Mouse (Mus musculus): ENCODE measurements around the gene Gm42674. TPM values are rescaled to one million over a fixed set of nuclear protein-coding genes. Genes with fewer than 3 reads are reported as not detected.

Gene Gm42674
- total and polyA plus RNA-seq, 3 experiments: not detected

DNA sequence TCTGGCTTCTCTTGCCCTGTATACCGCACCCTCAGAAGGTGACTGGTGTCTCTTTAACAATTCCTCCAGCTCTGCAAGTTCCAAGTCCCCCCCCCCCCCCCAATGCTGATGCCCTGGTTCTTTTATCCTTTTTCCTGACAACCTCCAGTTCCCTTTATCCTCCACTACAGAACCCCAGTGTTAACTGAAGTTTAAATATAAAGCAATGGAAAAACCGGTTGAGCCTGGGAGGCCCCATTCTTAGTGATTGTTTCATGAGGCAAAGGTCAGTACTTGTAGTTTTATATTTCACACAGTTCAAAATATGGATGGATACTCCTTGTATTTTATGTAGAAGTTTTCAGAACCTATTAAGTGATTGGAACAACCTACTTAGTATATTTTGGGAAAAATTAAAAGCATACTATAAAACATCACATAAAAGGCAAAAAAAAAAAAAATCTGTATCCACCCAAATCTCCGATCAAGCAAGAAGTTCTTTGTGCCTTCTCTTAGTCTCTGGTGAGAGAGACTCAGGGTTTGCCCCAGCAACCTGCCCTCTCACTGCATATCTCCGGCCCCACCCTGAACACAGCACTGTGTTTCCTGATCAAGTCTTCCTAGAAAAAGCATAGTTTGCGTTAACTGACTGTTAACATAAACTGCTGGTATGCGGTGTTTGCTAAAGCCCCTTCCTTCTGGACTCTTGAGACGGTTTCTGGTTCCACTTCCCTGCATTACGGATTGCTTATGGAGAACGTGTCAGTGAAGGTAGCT, 24.7 kb downstream of the Gm42674 start:
- no peak overlapping the region for H3K27ac ChIP-seq (ENCODE audit: insufficient read depth, low read depth)
- H3K4me2 ChIP-seq (ENCODE audit: insufficient read depth, low read depth, poor library complexity, severe bottlenecking): no peak overlapping the region
- no peak overlapping the region for H3K9ac ChIP-seq (ENCODE audit: insufficient read depth, low read depth)
- TF ChIP-seq KAT2A (IDR thresholded peaks at IDR 0.05; ENCODE audit: insufficient replicate concordance, low read length) (no peak), ZNF384 (IDR thresholded peaks at IDR 0.05; ENCODE audit: low read depth, low read length) (no peak), CHD2 (IDR thresholded peaks at IDR 0.05; ENCODE audit: low read length) (no peak), EP300 (IDR thresholded peaks at IDR 0.05; ENCODE audit: low read length) (no peak), SMC3 (IDR thresholded peaks at IDR 0.05; ENCODE audit: low read depth, low read length) (no peak), TBP (conservative IDR thresholded peaks at IDR 0.05; ENCODE audit: low read depth, low read length) (no peak), USF1 (IDR thresholded peaks at IDR 0.05; ENCODE audit: low read depth, low read length) (no peak), ETS1 (conservative IDR thresholded peaks at IDR 0.05; ENCODE audit: low read depth, low read length) (no peak), ELF1 (IDR thresholded peaks at IDR 0.05; ENCODE audit: low read depth, low read length) (no peak)
- H3K79me2 ChIP-seq (replicated peaks; ENCODE audit: control insufficient read depth, extremely low read depth, insufficient read depth, poor library complexity, severe bottlenecking): no peaks in the 10 kb centered on the region
- no peaks in the 10 kb centered on the region for H3K36me3 ChIP-seq (replicated peaks in 1 of 2; ENCODE audit: control insufficient read depth in 1 of 2, insufficient read depth in 1 of 2, low read length in 1 of 2)
- no peaks in the 10 kb centered on the region for H3K9me3 ChIP-seq (replicated peaks; ENCODE audit: low read length)
- no peak for DNase-seq (ENCODE audit: extremely low read depth)
- dilution Hi-C loops (cut with MboI; ENCODE audit: extremely low pct_ligation_motif_present, extremely low pct_unique_long_range_greater_than_20kb, low sequenced_read_pairs) (no loop called here), in situ Hi-C loops (cut with MboI; ENCODE audit: low pct_ligation_motif_present, low pct_unique_long_range_greater_than_20kb, low sequenced_read_pairs) (no loop called here)
- no peaks in the 10 kb centered on the region for H3K27me3 ChIP-seq (replicated peaks)
- H3K4me3 ChIP-seq (replicated peaks in 1 of 3; ENCODE audit: low read depth in 2 of 3, low read length in 2 of 3, poor library complexity in 1 of 3): no peak overlapping the region
- peaks cover 0 to 15% of the 10 kb centered on the region in 2 experiments; a peak in 2 of 4 replicates for H3K4me1 ChIP-seq (ENCODE audit: control insufficient read depth in 1 of 2, insufficient read depth in 2 of 2)

DNA sequence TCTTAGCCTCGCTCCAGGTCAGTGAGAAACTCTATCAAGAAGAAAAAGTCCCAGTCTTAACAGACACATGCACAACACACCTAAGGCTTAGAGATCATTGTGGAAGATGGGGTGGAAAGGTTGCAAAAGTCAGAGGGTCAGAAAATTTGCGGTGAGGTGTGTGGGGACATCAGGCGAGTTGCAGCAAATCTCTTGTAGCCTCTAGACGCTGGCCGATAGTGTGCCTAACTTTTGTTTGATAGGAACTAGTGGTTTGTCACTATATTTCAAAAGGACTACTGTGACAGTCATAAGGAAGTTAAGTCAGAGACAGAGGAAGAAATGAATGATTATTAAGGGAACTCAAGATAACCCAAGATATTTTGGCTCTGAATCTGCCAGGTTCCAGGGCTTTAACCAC, 25.7 kb downstream of the Gm42674 start:
- dilution Hi-C loops (cut with MboI; ENCODE audit: extremely low pct_ligation_motif_present, extremely low pct_unique_long_range_greater_than_20kb, low sequenced_read_pairs) (no loop called here), in situ Hi-C loops (cut with MboI; ENCODE audit: low pct_ligation_motif_present, low pct_unique_long_range_greater_than_20kb, low sequenced_read_pairs) (no loop called here)
- Histone ChIP-seq H3K27ac (ENCODE audit: insufficient read depth, low read depth) (no peak overlapping the region), H3K4me3 (replicated peaks in 1 of 3; ENCODE audit: low read depth in 2 of 3, low read length in 2 of 3, poor library complexity in 1 of 3) (no peak overlapping the region), H3K4me2 (ENCODE audit: insufficient read depth, low read depth, poor library complexity, severe bottlenecking) (no peak overlapping the region), H3K36me3 (replicated peaks in 1 of 2; ENCODE audit: control insufficient read depth in 1 of 2, insufficient read depth in 1 of 2, low read length in 1 of 2) (no peaks in the 10 kb centered on the region), H3K79me2 (replicated peaks; ENCODE audit: control insufficient read depth, extremely low read depth, insufficient read depth, poor library complexity, severe bottlenecking) (no peaks in the 10 kb centered on the region), H3K9ac (ENCODE audit: insufficient read depth, low read depth) (no peak overlapping the region), H3K9me3 (replicated peaks; ENCODE audit: low read length) (no peaks in the 10 kb centered on the region), H3K4me1 (ENCODE audit: control insufficient read depth in 1 of 2, insufficient read depth in 2 of 2) (peaks cover 0 to 9% of the 10 kb centered on the region in 2 experiments; a peak in 1 of 4 replicates), H3K27me3 (replicated peaks) (no peaks in the 10 kb centered on the region)
- no peak for TF ChIP-seq JUND (conservative IDR thresholded peaks at IDR 0.05; ENCODE audit: low read depth, low read length)
- no peak for TF ChIP-seq CHD1 (IDR thresholded peaks at IDR 0.05; ENCODE audit: low read depth, low read length)
- no peak for TF ChIP-seq CTCF (conservative IDR thresholded peaks at IDR 0.05 in 1 of 2, IDR thresholded peaks at IDR 0.05 in 1 of 2; ENCODE audit: low read depth in 2 of 2, low read length in 2 of 2)
- no peak for TF ChIP-seq ETS1 (conservative IDR thresholded peaks at IDR 0.05; ENCODE audit: low read depth, low read length)
- no peak for TF ChIP-seq USF2 (conservative IDR thresholded peaks at IDR 0.05; ENCODE audit: low read depth, low read length)
- TF ChIP-seq ZMIZ1 (IDR thresholded peaks at IDR 0.05; ENCODE audit: low read depth, low read length): no peak
- TF ChIP-seq JUN (IDR thresholded peaks at IDR 0.05; ENCODE audit: insufficient read depth, low read depth, low read length): no peak
- no peak for TF ChIP-seq CHD2 (IDR thresholded peaks at IDR 0.05; ENCODE audit: low read length)
- TF ChIP-seq TBP (conservative IDR thresholded peaks at IDR 0.05; ENCODE audit: low read depth, low read length): no peak
- no peak for TF ChIP-seq TCF12 (IDR thresholded peaks at IDR 0.05; ENCODE audit: low read depth, low read length)
- TF ChIP-seq BHLHE40 (IDR thresholded peaks at IDR 0.05; ENCODE audit: low read depth, low read length): no peak
- no peak for TF ChIP-seq IRF4 (IDR thresholded peaks at IDR 0.05; ENCODE audit: low read depth, low read length)
- DNase-seq (ENCODE audit: extremely low read depth): no peak
